Mouse (Mus musculus) stomach, embryonic 14.5 days (tissue): ENCODE measurements around the gene Arhgef25. TPM values are rescaled to one million over a fixed set of nuclear protein-coding genes. Genes with fewer than 3 reads are reported as not detected.
A peak's percentile ranks its signal among the peaks of the same experiment; 100 is the strongest.

Experiments used
- ATAC-seq: fragments of 200-750 bp; cut with Nextera tagmentation; 2 replicates; pipeline ENCODE4 v1.8.0; 2017; ENCODE audit warnings: low read depth, moderate TSS enrichment; ENCODE audit not compliant: insufficient number of reproducible peaks, insufficient read depth, low FRiP score
- H3K27ac ChIP-seq: fragments of 300-500 bp; sonication (generic); 2 replicates; pipeline ENCODE4 v1.5.1; 2014; ENCODE audit warnings: mild to moderate bottlenecking, low read length, moderate library complexity, mixed read lengths
- H3K27me3 ChIP-seq: fragments of 300-500 bp; sonication (generic); 2 replicates; pipeline ENCODE4 v1.6.1; 2014; ENCODE audit warnings: low read length, control low read depth, mixed read lengths; ENCODE audit not compliant: control insufficient read depth, insufficient read depth
- H3K36me3 ChIP-seq: fragments of 300-500 bp; sonication (generic); 2 replicates; pipeline ENCODE4 v1.6.1; 2014; ENCODE audit warnings: mild to moderate bottlenecking, control low read depth, low read length, moderate library complexity, mixed read lengths; ENCODE audit not compliant: control insufficient read depth, insufficient read depth
- H3K4me1 ChIP-seq: fragments of 300-500 bp; sonication (generic); 2 replicates; pipeline ENCODE4 v1.6.1; 2014; ENCODE audit warnings: low read length, control low read depth, mixed read lengths; ENCODE audit not compliant: control insufficient read depth, insufficient read depth
- H3K4me2 ChIP-seq: fragments of 300-500 bp; sonication (generic); replicated peaks from 2 replicates; pipeline ENCODE4 v1.6.1; 2014; ENCODE audit warnings: low read depth, low read length, control low read depth
- H3K4me3 ChIP-seq: fragments of 300-500 bp; sonication (generic); 2 replicates; pipeline ENCODE4 v1.5.1; 2014; ENCODE audit warnings: low read depth, low read length, control low read depth
- H3K9ac ChIP-seq: fragments of 300-500 bp; sonication (generic); replicated peaks from 2 replicates; pipeline ENCODE4 v1.6.1; 2014; ENCODE audit warnings: low read depth, mild to moderate bottlenecking, control low read depth, low read length, moderate library complexity, mixed read lengths
- H3K9me3 ChIP-seq: fragments of 300-500 bp; sonication (generic); 2 replicates; pipeline ENCODE4 v1.6.1; 2016; ENCODE audit warnings: low read depth, low read length, control low read depth; ENCODE audit not compliant: control insufficient read depth
- WGBS: fragments of 180-500 bp; shearing (Covaris S2); extraction: QIAGEN DNeasy Blood & Tissue Kit; methylation state at CpG from one replicate; pipeline ENCODE4 v1.1.7; 2014; 5-methylcytosine and 5-hydroxymethylcytosine counted together
- polyA plus RNA-seq: library from polyadenylated mRNA; unstranded; fragments of >200 nt; fragmentation: Nextera tagmentation; extraction: Ambion mirVana; gene quantifications from 2 replicates; pipeline ENCODE4 v1.2.1, GENCODE M21; 2014

The Arhgef25 gene
- polyA plus RNA-seq, 1 experiment from 2014 or later, result 71.1 TPM

- H3K36me3 ChIP-seq, result no peaks in the 10 kb centered on the region
- no peaks in the 10 kb centered on the region for H3K27me3 ChIP-seq
- no peaks in the 10 kb centered on the region for H3K4me1 ChIP-seq
- H3K9ac ChIP-seq, result no peak overlapping the region
- no peak for ATAC-seq
- no peak overlapping the region for H3K27ac ChIP-seq
- no peaks in the 10 kb centered on the region for H3K9me3 ChIP-seq
- H3K4me2 ChIP-seq, result no peak overlapping the region
- H3K4me3 ChIP-seq, result no peak overlapping the region
- 81% methylated on average over 5 of the region's 5 CpGs for WGBS
Measured at GRCm38 (mm10) chr10:127145303-127145702, 44.6 kb downstream of the Arhgef25 start.

DNA sequence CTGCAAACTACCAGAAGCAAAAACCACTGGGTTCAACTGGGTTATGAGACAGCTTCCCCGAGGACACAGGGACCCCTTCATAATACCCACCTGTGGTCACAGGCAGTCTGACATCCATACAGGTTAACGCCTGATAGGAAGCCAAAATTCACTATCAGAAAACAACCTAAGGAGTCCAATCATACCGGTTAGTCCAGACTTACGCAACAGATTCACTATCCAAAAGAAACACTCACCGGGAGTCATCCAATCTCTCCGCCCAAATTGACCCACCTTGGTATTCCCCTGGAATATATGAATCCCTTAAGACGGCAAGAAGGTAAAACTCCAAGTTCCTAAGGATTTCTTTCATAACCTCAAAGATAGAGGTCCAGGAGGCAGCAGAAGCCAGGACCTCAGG, 45.3 kb downstream of the Arhgef25 start:
- Histone ChIP-seq H3K27me3 (no peaks in the 10 kb centered on the region), H3K9me3 (no peaks in the 10 kb centered on the region), H3K9ac (no peak overlapping the region), H3K27ac (no peak overlapping the region), H3K4me1 (no peaks in the 10 kb centered on the region), H3K4me3 (no peak overlapping the region), H3K4me2 (no peak overlapping the region), H3K36me3 (no peaks in the 10 kb centered on the region)
- 85% methylated on average over 7 of the region's 7 CpGs for WGBS
- ATAC-seq, result no peak

DNA sequence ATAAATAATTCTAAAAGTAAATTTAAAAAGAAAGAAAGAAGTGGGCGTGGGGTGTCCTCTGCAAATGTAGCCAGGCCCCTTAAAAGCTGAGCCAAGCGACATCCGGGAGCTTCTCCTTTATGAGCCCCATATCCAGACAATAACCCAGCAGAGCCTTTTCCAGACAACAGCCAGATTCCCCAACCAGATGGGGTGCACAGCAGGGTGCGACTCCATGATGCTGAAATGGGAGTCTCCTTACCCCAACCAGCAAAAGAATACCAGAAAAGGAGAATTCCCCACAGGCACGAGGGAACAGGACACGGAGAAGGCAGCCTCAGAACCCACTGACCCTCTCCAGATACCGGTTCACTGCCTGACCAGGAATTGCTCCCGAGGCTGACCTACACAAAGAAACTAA, 46.7 kb downstream of the Arhgef25 start:
- no peak overlapping the region for H3K9ac ChIP-seq
- no peaks in the 10 kb centered on the region for H3K4me1 ChIP-seq
- 89% methylated on average over 8 of the region's 8 CpGs for WGBS
- no peaks in the 10 kb centered on the region for H3K36me3 ChIP-seq
- no peaks in the 10 kb centered on the region for H3K9me3 ChIP-seq
- H3K4me3 ChIP-seq, result no peak overlapping the region
- no peaks in the 10 kb centered on the region for H3K27me3 ChIP-seq
- no peak for ATAC-seq
- H3K4me2 ChIP-seq, result no peak overlapping the region
- H3K27ac ChIP-seq, result no peak overlapping the region

DNA sequence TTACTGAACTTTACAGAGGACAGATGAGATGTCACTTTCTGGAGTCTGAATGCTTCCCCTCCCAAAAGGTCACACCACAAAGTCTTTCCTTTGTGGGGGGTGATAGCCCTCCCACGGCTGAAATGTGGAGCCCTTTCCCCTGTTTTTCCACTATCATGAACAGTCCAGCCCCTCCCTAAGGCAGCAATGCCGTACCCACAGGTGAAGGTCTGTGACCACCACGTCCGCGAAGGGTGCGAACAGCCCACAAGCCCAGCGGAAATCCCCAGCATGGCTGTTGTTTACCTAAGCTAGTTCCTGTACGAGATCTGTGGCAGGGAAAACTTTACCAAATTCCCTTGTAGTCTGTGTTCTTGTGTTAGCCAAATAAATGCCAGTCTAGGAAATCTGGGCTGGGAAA, 48.4 kb downstream of the Arhgef25 start:
- H3K27ac ChIP-seq, result no peak overlapping the region
- no peak overlapping the region for H3K9ac ChIP-seq
- H3K4me2 ChIP-seq, result no peak overlapping the region
- H3K4me3 ChIP-seq, result no peak overlapping the region
- 53% methylated on average over 8 of the region's 8 CpGs for WGBS
- no peak for ATAC-seq
- no peaks in the 10 kb centered on the region for H3K27me3 ChIP-seq
- no peaks in the 10 kb centered on the region for H3K4me1 ChIP-seq
- no peaks in the 10 kb centered on the region for H3K36me3 ChIP-seq
- H3K9me3 ChIP-seq, result no peaks in the 10 kb centered on the region

DNA sequence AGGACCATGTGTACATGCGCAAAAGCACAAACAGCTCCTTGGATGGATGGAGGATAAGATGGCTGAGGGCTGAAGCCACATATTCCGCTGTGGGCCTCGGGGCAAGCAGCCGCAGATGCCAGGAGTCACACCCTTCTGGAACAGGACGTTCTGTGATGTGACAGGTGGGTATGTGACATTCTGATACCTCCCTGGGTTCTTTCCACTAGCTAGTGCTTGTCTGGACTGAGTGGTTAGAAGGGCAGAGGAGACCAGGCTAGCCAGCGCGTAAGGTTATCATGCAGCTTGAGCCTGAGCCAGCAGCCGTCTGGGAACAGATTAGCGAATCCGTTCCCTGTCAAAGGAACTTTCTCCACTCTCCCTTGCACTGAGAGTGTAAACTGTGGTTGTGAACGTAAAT, 48.9 kb downstream of the Arhgef25 start:
- H3K27ac ChIP-seq, result no peak overlapping the region
- H3K9me3 ChIP-seq, result no peaks in the 10 kb centered on the region
- H3K4me2 ChIP-seq, result no peak overlapping the region
- 79% methylated on average over 11 of the region's 11 CpGs for WGBS
- ATAC-seq, result no peak
- no peak overlapping the region for H3K9ac ChIP-seq
- H3K36me3 ChIP-seq, result no peaks in the 10 kb centered on the region
- no peaks in the 10 kb centered on the region for H3K27me3 ChIP-seq
- H3K4me3 ChIP-seq, result no peak overlapping the region
- H3K4me1 ChIP-seq, result no peaks in the 10 kb centered on the region

DNA sequence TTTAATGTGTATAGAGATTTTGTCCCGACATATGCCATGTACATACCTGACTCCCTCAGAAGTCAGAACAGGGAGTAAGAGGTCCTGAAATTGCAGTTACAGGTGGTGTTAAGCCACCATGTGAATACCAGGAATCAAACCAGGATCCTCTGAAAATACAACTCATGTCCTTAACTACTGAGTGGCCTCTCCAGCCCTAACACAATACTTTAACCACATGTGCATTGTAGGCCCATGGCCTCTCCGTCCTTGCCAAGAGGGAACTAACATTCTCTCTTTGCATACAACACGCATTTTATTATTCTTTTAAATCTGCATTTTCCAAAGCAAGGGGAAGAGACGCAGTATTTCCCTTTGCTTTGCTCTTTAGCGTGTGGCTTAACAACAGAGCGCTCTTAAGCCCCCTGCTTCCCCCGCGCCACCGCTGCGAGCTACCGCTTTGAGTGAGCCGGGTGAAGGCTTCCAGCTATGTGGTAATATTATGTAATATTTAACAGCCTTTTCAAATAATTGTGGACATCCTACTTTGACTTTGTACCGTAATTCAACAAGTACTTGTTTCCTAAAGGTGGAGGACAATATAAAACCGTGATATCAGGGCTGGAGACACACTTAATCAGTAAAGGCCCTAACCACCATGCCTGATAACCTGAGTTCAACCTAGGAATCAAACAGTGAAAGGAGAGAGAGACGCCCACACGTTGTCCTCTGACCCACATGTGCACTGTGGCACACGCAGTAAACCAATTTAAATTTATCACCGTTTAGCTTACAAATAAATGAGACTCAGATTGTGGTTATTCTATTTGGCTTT, 51.3 kb downstream of the Arhgef25 start:
- no peaks in the 10 kb centered on the region for H3K36me3 ChIP-seq
- H3K27me3 ChIP-seq, result no peaks in the 10 kb centered on the region
- 75% methylated on average over 18 of the region's 18 CpGs for WGBS
- ATAC-seq, result 0 out of 2 replicates have a peak, but pooled peaks have one; percentile 38
- no peak overlapping the region for H3K4me2 ChIP-seq
- no peak overlapping the region for H3K4me3 ChIP-seq
- H3K27ac ChIP-seq, result peak overlapping the region; percentile 33; the same call in 1 of the 2 replicates
- no peaks in the 10 kb centered on the region for H3K9me3 ChIP-seq
- no peaks in the 10 kb centered on the region for H3K4me1 ChIP-seq
- no peak overlapping the region for H3K9ac ChIP-seq

DNA sequence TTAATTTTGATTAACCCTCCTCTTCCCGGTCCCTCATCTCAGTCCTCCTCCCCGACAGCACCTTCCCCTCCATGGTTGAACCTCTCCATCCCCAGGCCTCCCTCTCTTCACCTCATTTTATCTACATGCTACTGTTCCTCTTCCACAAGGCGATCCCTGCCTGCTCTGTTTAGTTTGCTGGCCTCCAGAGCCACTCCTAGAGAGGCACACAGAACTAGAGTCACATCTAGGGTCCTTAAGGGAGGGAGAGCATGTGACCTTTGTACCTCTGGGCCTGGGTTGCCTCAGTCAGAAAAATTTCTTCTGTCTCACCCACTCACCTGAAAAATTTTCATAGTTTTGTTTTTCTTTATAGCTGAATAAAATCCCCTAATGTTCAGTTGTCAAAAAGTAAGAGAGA, 52.0 kb downstream of the Arhgef25 start:
- ATAC-seq, result no peak
- H3K9me3 ChIP-seq, result no peaks in the 10 kb centered on the region
- H3K4me2 ChIP-seq, result no peak overlapping the region
- H3K36me3 ChIP-seq, result no peaks in the 10 kb centered on the region
- no peaks in the 10 kb centered on the region for H3K4me1 ChIP-seq
- H3K9ac ChIP-seq, result no peak overlapping the region
- no peak overlapping the region for H3K4me3 ChIP-seq
- 71% methylated on average over 3 of the region's 3 CpGs for WGBS
- no peak overlapping the region for H3K27ac ChIP-seq
- no peaks in the 10 kb centered on the region for H3K27me3 ChIP-seq

GRCm38 (mm10) chr10:127136510-127136909, 53.4 kb downstream of the Arhgef25 start:
- H3K36me3 ChIP-seq, result no peaks in the 10 kb centered on the region
- H3K27me3 ChIP-seq, result no peaks in the 10 kb centered on the region
- WGBS, result 75% methylated on average over 4 of the region's 4 CpGs
- no peak overlapping the region for H3K9ac ChIP-seq
- H3K4me1 ChIP-seq, result no peaks in the 10 kb centered on the region
- no peak overlapping the region for H3K27ac ChIP-seq
- no peak overlapping the region for H3K4me2 ChIP-seq
- no peak for ATAC-seq
- no peak overlapping the region for H3K4me3 ChIP-seq
- no peaks in the 10 kb centered on the region for H3K9me3 ChIP-seq
